Mouse (Mus musculus): ENCODE results near the gene Atg14. TPM values are rescaled to one million over a fixed set of nuclear protein-coding genes. Genes with fewer than 3 reads are reported as not detected.

Atg14 gene
- polyA plus RNA-seq, 1 experiment from 2014 or later = 10.9 TPM

- Histone ChIP-seq H3K36me3 (no peaks in the 10 kb centered on the region), H3K4me1 (replicated peaks) (no peaks in the 10 kb centered on the region), H3K27ac (no peak overlapping the region), H3K4me2 (no peak overlapping the region), H3K9ac (no peak overlapping the region), H3K4me3 (no peak overlapping the region), H3K9me3 (replicated peaks) (no peaks in the 10 kb centered on the region), H3K27me3 (no peaks in the 10 kb centered on the region)
- 67% methylated on average over 11 of the region's 11 CpGs for WGBS
- no peak for ATAC-seq (replicated peaks; ENCODE audit: insufficient number of reproducible peaks, insufficient read depth, low FRiP score, low read depth)
These were observed 4.3 kb upstream of the Atg14 start for GRCm38 (mm10) chr14:47574721-47575120.

- ATAC-seq (replicated peaks; ENCODE audit: insufficient number of reproducible peaks, insufficient read depth, low FRiP score, low read depth) = no peak
- H3K27ac ChIP-seq = no peak overlapping the region
- no peaks in the 10 kb centered on the region for H3K36me3 ChIP-seq
- WGBS = 74% methylated on average over 4 of the region's 4 CpGs
- no peak overlapping the region for H3K4me3 ChIP-seq
- no peaks in the 10 kb centered on the region for H3K27me3 ChIP-seq
- H3K9ac ChIP-seq = no peak overlapping the region
- H3K4me2 ChIP-seq = no peak overlapping the region
- peaks cover 5% of the 10 kb centered on the region for H3K4me1 ChIP-seq (replicated peaks)
- H3K9me3 ChIP-seq (replicated peaks) = no peaks in the 10 kb centered on the region
These were observed 2.3 kb upstream of the Atg14 start for GRCm38 (mm10) chr14:47572707-47573106.

- Histone ChIP-seq H3K36me3 (peaks cover 4% of the 10 kb centered on the region; the same call in 1 of the 2 replicates), H3K27me3 (no peaks in the 10 kb centered on the region), H3K9ac (peak overlapping the region; percentile 84), H3K27ac (no peak overlapping the region; the same call in 1 of the 2 replicates), H3K9me3 (replicated peaks) (no peaks in the 10 kb centered on the region), H3K4me2 (peak overlapping the region; percentile 92), H3K4me1 (replicated peaks) (peaks cover 12% of the 10 kb centered on the region), H3K4me3 (peak overlapping the region; percentile 97)
- peak; percentile 99 for ATAC-seq (replicated peaks; ENCODE audit: insufficient number of reproducible peaks, insufficient read depth, low FRiP score, low read depth)
- WGBS = under 1% methylated on average over 46 of the region's 46 CpGs
These were observed 2.3 kb downstream of the Atg14 start for GRCm38 (mm10) chr14:47567962-47568652.

- WGBS = 77% methylated on average over 4 of the region's 4 CpGs
- H3K4me1 ChIP-seq (replicated peaks) = peaks cover 10% of the 10 kb centered on the region
- H3K9ac ChIP-seq = no peak overlapping the region
- no peak overlapping the region for H3K27ac ChIP-seq
- H3K4me3 ChIP-seq = no peak overlapping the region
- no peaks in the 10 kb centered on the region for H3K9me3 ChIP-seq (replicated peaks)
- ATAC-seq (replicated peaks; ENCODE audit: insufficient number of reproducible peaks, insufficient read depth, low FRiP score, low read depth) = no peak
- H3K27me3 ChIP-seq = no peaks in the 10 kb centered on the region
- peaks cover 4% of the 10 kb centered on the region; the same call in 1 of the 2 replicates for H3K36me3 ChIP-seq
- no peak overlapping the region for H3K4me2 ChIP-seq
These were observed 7.3 kb downstream of the Atg14 start for GRCm38 (mm10) chr14:47563106-47563505.

- no peak for ATAC-seq (replicated peaks; ENCODE audit: insufficient number of reproducible peaks, insufficient read depth, low FRiP score, low read depth)
- H3K9me3 ChIP-seq (replicated peaks) = no peaks in the 10 kb centered on the region
- no peak overlapping the region for H3K9ac ChIP-seq
- peaks cover 6% of the 10 kb centered on the region for H3K4me1 ChIP-seq (replicated peaks)
- no peaks in the 10 kb centered on the region for H3K27me3 ChIP-seq
- 84% methylated on average over 1 of the region's 1 CpGs for WGBS
- no peak overlapping the region for H3K4me3 ChIP-seq
- H3K27ac ChIP-seq = no peak overlapping the region
- H3K4me2 ChIP-seq = no peak overlapping the region
- H3K36me3 ChIP-seq = peaks cover 4% of the 10 kb centered on the region; the same call in 1 of the 2 replicates
These were observed 7.9 kb downstream of the Atg14 start for GRCm38 (mm10) chr14:47562530-47562929.

GRCm38 (mm10) chr14:47560714-47561113 lies 9.7 kb downstream of the Atg14 start:
- Histone ChIP-seq H3K27me3 (no peaks in the 10 kb centered on the region), H3K36me3 (peaks cover 4% of the 10 kb centered on the region; the same call in 1 of the 2 replicates), H3K4me1 (replicated peaks) (no peaks in the 10 kb centered on the region), H3K9me3 (replicated peaks) (no peaks in the 10 kb centered on the region), H3K9ac (no peak overlapping the region), H3K4me3 (no peak overlapping the region), H3K4me2 (no peak overlapping the region), H3K27ac (no peak overlapping the region)
- 90% methylated on average over 2 of the region's 2 CpGs for WGBS
- no peak for ATAC-seq (replicated peaks; ENCODE audit: insufficient number of reproducible peaks, insufficient read depth, low FRiP score, low read depth)

- Histone ChIP-seq H3K4me1 (replicated peaks) (no peaks in the 10 kb centered on the region), H3K4me2 (no peak overlapping the region), H3K4me3 (no peak overlapping the region), H3K27me3 (no peaks in the 10 kb centered on the region), H3K36me3 (peaks cover 19% of the 10 kb centered on the region; the same call in 1 of the 2 replicates), H3K9ac (no peak overlapping the region), H3K9me3 (replicated peaks) (no peaks in the 10 kb centered on the region), H3K27ac (no peak overlapping the region)
- 88% methylated on average over 5 of the region's 5 CpGs for WGBS
- no peak for ATAC-seq (replicated peaks; ENCODE audit: insufficient number of reproducible peaks, insufficient read depth, low FRiP score, low read depth)
These were observed 15.2 kb downstream of the Atg14 start for GRCm38 (mm10) chr14:47555225-47555624.

- no peak overlapping the region for H3K9ac ChIP-seq
- H3K4me2 ChIP-seq = no peak overlapping the region
- H3K4me3 ChIP-seq = no peak overlapping the region
- H3K36me3 ChIP-seq = peaks cover 22% of the 10 kb centered on the region; the same call in 1 of the 2 replicates
- H3K27ac ChIP-seq = no peak overlapping the region
- 75% methylated on average over 3 of the region's 4 CpGs for WGBS
- H3K4me1 ChIP-seq (replicated peaks) = no peaks in the 10 kb centered on the region
- ATAC-seq (replicated peaks; ENCODE audit: insufficient number of reproducible peaks, insufficient read depth, low FRiP score, low read depth) = no peak
- H3K27me3 ChIP-seq = no peaks in the 10 kb centered on the region
- H3K9me3 ChIP-seq (replicated peaks) = no peaks in the 10 kb centered on the region
These were observed 16.2 kb downstream of the Atg14 start for GRCm38 (mm10) chr14:47554236-47554635.

- no peaks in the 10 kb centered on the region for H3K27me3 ChIP-seq
- 94% methylated on average over 2 of the region's 2 CpGs for WGBS
- no peak overlapping the region for H3K9ac ChIP-seq
- H3K36me3 ChIP-seq = peaks cover 29% of the 10 kb centered on the region
- no peaks in the 10 kb centered on the region for H3K9me3 ChIP-seq (replicated peaks)
- H3K27ac ChIP-seq = no peak overlapping the region
- no peak overlapping the region for H3K4me2 ChIP-seq
- H3K4me3 ChIP-seq = no peak overlapping the region
- ATAC-seq (replicated peaks; ENCODE audit: insufficient number of reproducible peaks, insufficient read depth, low FRiP score, low read depth) = no peak
- no peaks in the 10 kb centered on the region for H3K4me1 ChIP-seq (replicated peaks)
These were observed 17.1 kb downstream of the Atg14 start for GRCm38 (mm10) chr14:47553380-47553779.

- Histone ChIP-seq H3K4me3 (no peak overlapping the region), H3K4me2 (no peak overlapping the region), H3K4me1 (replicated peaks) (no peaks in the 10 kb centered on the region), H3K9me3 (replicated peaks) (no peaks in the 10 kb centered on the region), H3K36me3 (peaks cover 43% of the 10 kb centered on the region), H3K27me3 (no peaks in the 10 kb centered on the region), H3K27ac (no peak overlapping the region), H3K9ac (no peak overlapping the region)
- ATAC-seq (replicated peaks; ENCODE audit: insufficient number of reproducible peaks, insufficient read depth, low FRiP score, low read depth) = no peak
- WGBS = 93% methylated on average over 6 of the region's 6 CpGs
These were observed 18.8 kb downstream of the Atg14 start for GRCm38 (mm10) chr14:47551668-47552067.

- Histone ChIP-seq H3K9ac (no peak overlapping the region), H3K4me2 (no peak overlapping the region), H3K27ac (no peak overlapping the region), H3K27me3 (no peaks in the 10 kb centered on the region), H3K36me3 (peaks cover 56% of the 10 kb centered on the region), H3K4me3 (no peak overlapping the region), H3K4me1 (replicated peaks) (no peaks in the 10 kb centered on the region), H3K9me3 (replicated peaks) (no peaks in the 10 kb centered on the region)
- ATAC-seq (replicated peaks; ENCODE audit: insufficient number of reproducible peaks, insufficient read depth, low FRiP score, low read depth) = no peak
- 80% methylated on average over 4 of the region's 4 CpGs for WGBS
These were observed 25.6 kb downstream of the Atg14 start for GRCm38 (mm10) chr14:47544877-47545276.

GRCm38 (mm10) chr14:47544286-47544685 lies 26.2 kb downstream of the Atg14 start:
- ATAC-seq (replicated peaks; ENCODE audit: insufficient number of reproducible peaks, insufficient read depth, low FRiP score, low read depth) = no peak
- no peak overlapping the region for H3K27ac ChIP-seq
- no peak overlapping the region for H3K9ac ChIP-seq
- no peak overlapping the region for H3K4me2 ChIP-seq
- H3K4me1 ChIP-seq (replicated peaks) = no peaks in the 10 kb centered on the region
- H3K4me3 ChIP-seq = no peak overlapping the region
- no peaks in the 10 kb centered on the region for H3K27me3 ChIP-seq
- WGBS = 57% methylated on average over 5 of the region's 5 CpGs
- H3K9me3 ChIP-seq (replicated peaks) = no peaks in the 10 kb centered on the region
- peaks cover 54% of the 10 kb centered on the region for H3K36me3 ChIP-seq

All from heart, embryonic 15.5 days (tissue).